Mouse (Mus musculus) heart, embryonic 16.5 days (tissue): ENCODE measurements around the gene Nwd2. TPM values are rescaled to one million over a fixed set of nuclear protein-coding genes. Genes with fewer than 3 reads are reported as not detected.
A peak's percentile ranks its signal among the peaks of the same experiment; 100 is the strongest.

Source experiments
- ATAC-seq: fragments of 200-750 bp; cut with Nextera tagmentation; replicated peaks from 2 replicates; pipeline ENCODE4 v1.8.0; 2017; ENCODE audit warnings: moderate number of reproducible peaks; ENCODE audit not compliant: insufficient read depth, low FRiP score; ENCODE audit errors: extremely low read depth
- H3K27ac ChIP-seq: fragments of 300-500 bp; sonication (generic); 2 replicates; pipeline ENCODE4 v1.5.1; 2014; ENCODE audit warnings: mild to moderate bottlenecking, low read length, control low read depth, moderate library complexity
- H3K27me3 ChIP-seq: fragments of 300-500 bp; sonication (generic); 2 replicates; pipeline ENCODE4 v1.6.1; 2014; ENCODE audit warnings: low read length, mixed read lengths; ENCODE audit not compliant: control insufficient read depth, insufficient read depth
- H3K36me3 ChIP-seq: fragments of 300-500 bp; sonication (generic); 2 replicates; pipeline ENCODE4 v1.6.1; 2014; ENCODE audit not compliant: control insufficient read depth, insufficient read depth
- H3K4me1 ChIP-seq: fragments of 300-500 bp; sonication (generic); 2 replicates; pipeline ENCODE4 v1.6.1; 2014; ENCODE audit warnings: low read length, mixed read lengths; ENCODE audit not compliant: control insufficient read depth, insufficient read depth
- H3K4me2 ChIP-seq: fragments of 300-500 bp; sonication (generic); 2 replicates; pipeline ENCODE4 v1.6.1; 2014; ENCODE audit warnings: low read depth, mild to moderate bottlenecking, control low read depth, low read length
- H3K4me3 ChIP-seq: fragments of 300-500 bp; sonication (generic); 2 replicates; pipeline ENCODE4 v1.5.1; 2014; ENCODE audit warnings: mild to moderate bottlenecking, control low read depth, low read length
- H3K9ac ChIP-seq: fragments of 300-500 bp; sonication (generic); 2 replicates; pipeline ENCODE4 v1.6.1; 2014; ENCODE audit warnings: low read length, control low read depth
- H3K9me3 ChIP-seq: fragments of 300-500 bp; sonication (generic); replicated peaks from 2 replicates; pipeline ENCODE4 v1.6.1; 2016; ENCODE audit warnings: low read length; ENCODE audit not compliant: control insufficient read depth
- WGBS: fragments of 180-500 bp; shearing (Covaris S2); extraction: QIAGEN DNeasy Blood & Tissue Kit; methylation state at CpG from one replicate; pipeline ENCODE4 v1.1.7; 2014; 5-methylcytosine and 5-hydroxymethylcytosine counted together
- polyA plus RNA-seq: library from polyadenylated mRNA; unstranded; fragments of >200 nt; fragmentation: Nextera tagmentation; extraction: Ambion mirVana; gene quantifications from 2 replicates; pipeline ENCODE4 v1.2.1, GENCODE M21; 2015

The Nwd2 gene
- polyA plus RNA-seq, 1 experiment from 2014 or later: 0.08 TPM

- no peaks in the 10 kb centered on the region for H3K36me3 ChIP-seq
- ATAC-seq: no peak
- no peak overlapping the region for H3K4me2 ChIP-seq
- H3K4me3 ChIP-seq: no peak overlapping the region
- 44% methylated on average over 4 of the region's 4 CpGs for WGBS
- H3K9ac ChIP-seq: no peak overlapping the region
- 0 out of 2 replicates have a peak, but pooled peaks cover 3% of the 10 kb centered on the region for H3K9me3 ChIP-seq
- H3K4me1 ChIP-seq: no peaks in the 10 kb centered on the region
- no peaks in the 10 kb centered on the region for H3K27me3 ChIP-seq
- no peak overlapping the region for H3K27ac ChIP-seq
These were observed 119.3 kb downstream of the Nwd2 start for GRCm38 (mm10) chr5:63768220-63768619.

GRCm38 (mm10) chr5:63772971-63773370, 124.1 kb downstream of the Nwd2 start:
- Histone ChIP-seq H3K27me3 (no peaks in the 10 kb centered on the region), H3K9ac (no peak overlapping the region), H3K4me2 (no peak overlapping the region), H3K36me3 (no peaks in the 10 kb centered on the region), H3K27ac (no peak overlapping the region), H3K4me1 (no peaks in the 10 kb centered on the region), H3K4me3 (no peak overlapping the region), H3K9me3 (0 out of 2 replicates have a peak, but pooled peaks cover 3% of the 10 kb centered on the region)
- ATAC-seq: no peak
- 75% methylated on average over 2 of the region's 2 CpGs for WGBS

GRCm38 (mm10) chr5:63773603-63774002, 124.7 kb downstream of the Nwd2 start:
- Histone ChIP-seq H3K4me3 (no peak overlapping the region), H3K4me2 (no peak overlapping the region), H3K9ac (no peak overlapping the region), H3K9me3 (no peaks in the 10 kb centered on the region), H3K4me1 (no peaks in the 10 kb centered on the region), H3K27ac (no peak overlapping the region), H3K27me3 (no peaks in the 10 kb centered on the region), H3K36me3 (no peaks in the 10 kb centered on the region)
- ATAC-seq: no peak
- WGBS: 56% methylated on average over 1 of the region's 1 CpGs

GRCm38 (mm10) chr5:63788156-63788826, 139.4 kb downstream of the Nwd2 start:
- WGBS: 84% methylated on average over 10 of the region's 10 CpGs
- no peak for ATAC-seq
- H3K36me3 ChIP-seq: no peaks in the 10 kb centered on the region
- H3K4me2 ChIP-seq: no peak overlapping the region
- no peaks in the 10 kb centered on the region for H3K4me1 ChIP-seq
- no peak overlapping the region for H3K4me3 ChIP-seq
- H3K27me3 ChIP-seq: no peaks in the 10 kb centered on the region
- no peak overlapping the region for H3K27ac ChIP-seq
- no peak overlapping the region for H3K9ac ChIP-seq
- no peaks in the 10 kb centered on the region for H3K9me3 ChIP-seq

- H3K4me1 ChIP-seq: peaks cover 3% of the 10 kb centered on the region; the same call in 1 of the 2 replicates
- peak within 1 kb of the TSS; percentile 51 for H3K4me3 ChIP-seq
- 2% methylated on average over 42 of the region's 42 CpGs for WGBS
- H3K4me2 ChIP-seq: peak within 1 kb of the TSS; percentile 81
- H3K36me3 ChIP-seq: no peaks in the 10 kb centered on the region
- H3K27me3 ChIP-seq: peaks cover 17% of the 10 kb centered on the region
- ATAC-seq: peak; percentile 77
- 0 out of 2 replicates have a peak, but pooled peaks cover 3% of the 10 kb centered on the region for H3K9me3 ChIP-seq
- peak within 1 kb of the TSS; percentile 59 for H3K9ac ChIP-seq
- no peak within 1 kb of the TSS for H3K27ac ChIP-seq
These were observed 163.1 kb downstream of the Nwd2 start, which contains the start of gene 0610040J01Rik for GRCm38 (mm10) chr5:63811819-63812508. TSS of gene 0610040J01Rik (plus strand) at chr5:63812363.

GRCm38 (mm10) chr5:63812509-63812865, 163.6 kb downstream of the Nwd2 start:
- peak overlapping the region; percentile 81 for H3K4me2 ChIP-seq
- H3K9me3 ChIP-seq: 0 out of 2 replicates have a peak, but pooled peaks cover 3% of the 10 kb centered on the region
- H3K4me1 ChIP-seq: peaks cover 5% of the 10 kb centered on the region; the same call in 1 of the 2 replicates
- peak overlapping the region; percentile 59 for H3K9ac ChIP-seq
- no peak for ATAC-seq
- no peaks in the 10 kb centered on the region for H3K36me3 ChIP-seq
- peaks cover 17% of the 10 kb centered on the region for H3K27me3 ChIP-seq
- peak overlapping the region; percentile 51 for H3K4me3 ChIP-seq
- no peak overlapping the region for H3K27ac ChIP-seq
- WGBS: 1% methylated on average over 26 of the region's 26 CpGs

GRCm38 (mm10) chr5:63816643-63817042, 167.7 kb downstream of the Nwd2 start:
- H3K4me2 ChIP-seq: no peak overlapping the region
- H3K36me3 ChIP-seq: no peaks in the 10 kb centered on the region
- WGBS: 88% methylated on average over 7 of the region's 7 CpGs
- 0 out of 2 replicates have a peak, but pooled peaks cover 1% of the 10 kb centered on the region for H3K9me3 ChIP-seq
- H3K4me3 ChIP-seq: no peak overlapping the region
- no peak overlapping the region for H3K27ac ChIP-seq
- H3K27me3 ChIP-seq: peaks cover 14% of the 10 kb centered on the region
- H3K9ac ChIP-seq: no peak overlapping the region
- H3K4me1 ChIP-seq: peaks cover 6% of the 10 kb centered on the region; the same call in 1 of the 2 replicates
- ATAC-seq: no peak

GRCm38 (mm10) chr5:63817270-63817669, 168.4 kb downstream of the Nwd2 start:
- WGBS: 40% methylated on average over 5 of the region's 5 CpGs
- Histone ChIP-seq H3K27ac (no peak overlapping the region), H3K4me1 (peaks cover 10% of the 10 kb centered on the region; the same call in 1 of the 2 replicates), H3K36me3 (no peaks in the 10 kb centered on the region), H3K9me3 (no peaks in the 10 kb centered on the region), H3K27me3 (peaks cover 14% of the 10 kb centered on the region), H3K4me2 (no peak overlapping the region), H3K9ac (no peak overlapping the region), H3K4me3 (no peak overlapping the region)
- no peak for ATAC-seq

- Histone ChIP-seq H3K4me3 (no peak overlapping the region), H3K4me2 (no peak overlapping the region), H3K4me1 (peaks cover 8% of the 10 kb centered on the region; the same call in 1 of the 2 replicates), H3K27ac (no peak overlapping the region), H3K9me3 (no peaks in the 10 kb centered on the region), H3K36me3 (no peaks in the 10 kb centered on the region), H3K27me3 (no peaks in the 10 kb centered on the region), H3K9ac (no peak overlapping the region)
- WGBS: 45% methylated on average over 4 of the region's 4 CpGs
- no peak for ATAC-seq
These were observed 170.1 kb downstream of the Nwd2 start for GRCm38 (mm10) chr5:63818975-63819374.
